Mouse (Mus musculus) lung, embryonic 14.5 days (tissue): Measurements from ENCODE around the gene Fzd2. TPM values are rescaled to one million over a fixed set of nuclear protein-coding genes. Genes with fewer than 3 reads are reported as not detected.

ENCODE experiments used
- ATAC-seq: fragments of 200-750 bp; cut with Nextera tagmentation; 2 replicates; pipeline ENCODE4 v1.8.0; 2017; ENCODE audit warnings: mild to moderate bottlenecking, moderate TSS enrichment, moderate library complexity; ENCODE audit not compliant: insufficient read depth
- DNase-seq: peaks from one replicate; pipeline ENCODE4 v3.0.0-alpha.2; 2015
- H3K27ac ChIP-seq: fragments of 300-500 bp; sonication (generic); 2 replicates; pipeline ENCODE4 v1.5.1; 2014; ENCODE audit warnings: low read depth, mild to moderate bottlenecking, moderate library complexity
- H3K27me3 ChIP-seq: fragments of 300-500 bp; sonication (generic); 2 replicates; pipeline ENCODE4 v1.6.1; 2014; ENCODE audit warnings: low read length, control low read depth; ENCODE audit not compliant: insufficient read depth
- H3K36me3 ChIP-seq: fragments of 300-500 bp; sonication (generic); 2 replicates; pipeline ENCODE4 v1.6.1; 2014; ENCODE audit warnings: control low read depth; ENCODE audit not compliant: insufficient read depth
- H3K4me1 ChIP-seq: fragments of 300-500 bp; sonication (generic); 2 replicates; pipeline ENCODE4 v1.6.1; 2014; ENCODE audit warnings: antibody characterized with exemption, control low read depth; ENCODE audit not compliant: insufficient read depth
- H3K4me2 ChIP-seq: fragments of 300-500 bp; sonication (generic); 2 replicates; pipeline ENCODE4 v1.6.1; 2014; ENCODE audit warnings: mild to moderate bottlenecking
- H3K4me3 ChIP-seq: fragments of 300-500 bp; sonication (generic); 2 replicates; pipeline ENCODE4 v1.5.1; 2014; ENCODE audit warnings: low read depth, low read length
- H3K9ac ChIP-seq: fragments of 300-500 bp; sonication (generic); 2 replicates; pipeline ENCODE4 v1.6.1; 2014
- H3K9me3 ChIP-seq: fragments of 300-500 bp; sonication (generic); 2 replicates; pipeline ENCODE4 v1.6.1; 2016; ENCODE audit warnings: low read depth, low read length, control low read depth
- CTCF ChIP-seq: IDR thresholded peaks from 2 replicates; pipeline ENCODE4 v1.5.1; 2016; ENCODE audit warnings: antibody characterized with exemption, low read depth
- WGBS: fragments of 180-500 bp; shearing (Covaris S2); extraction: QIAGEN DNeasy Blood & Tissue Kit; methylation state at CpG from one replicate; pipeline ENCODE4 v1.1.7; 2014; 5-methylcytosine and 5-hydroxymethylcytosine counted together
- polyA plus RNA-seq: library from polyadenylated mRNA; unstranded; fragments of >200 nt; fragmentation: Nextera tagmentation; extraction: Ambion mirVana; gene quantifications from 2 replicates; pipeline ENCODE4 v1.2.1, GENCODE M21; 2014

Gene Fzd2
- polyA plus RNA-seq, 1 experiment from 2014 or later = 42.9 TPM

GRCm38 (mm10) chr11:102608691-102609090, 4.5 kb downstream of the Fzd2 start:
- no peak for TF ChIP-seq CTCF
- Histone ChIP-seq H3K4me3 (peak overlapping the region; percentile 89), H3K4me2 (peak overlapping the region; percentile 80), H3K27ac (peak overlapping the region; percentile 6; the same call in 1 of the 2 replicates), H3K36me3 (peaks cover 7% of the 10 kb centered on the region), H3K9me3 (no peaks in the 10 kb centered on the region), H3K27me3 (no peaks in the 10 kb centered on the region; the same call in 1 of the 2 replicates), H3K4me1 (peaks cover 20% of the 10 kb centered on the region), H3K9ac (0 out of 2 replicates have a peak overlapping the region, but pooled peaks have one; percentile 10)
- ATAC-seq = no peak
- 23% methylated on average over 4 of the region's 4 CpGs for whole genome bisulfite sequencing
- DNase-seq = no peak

DNA sequence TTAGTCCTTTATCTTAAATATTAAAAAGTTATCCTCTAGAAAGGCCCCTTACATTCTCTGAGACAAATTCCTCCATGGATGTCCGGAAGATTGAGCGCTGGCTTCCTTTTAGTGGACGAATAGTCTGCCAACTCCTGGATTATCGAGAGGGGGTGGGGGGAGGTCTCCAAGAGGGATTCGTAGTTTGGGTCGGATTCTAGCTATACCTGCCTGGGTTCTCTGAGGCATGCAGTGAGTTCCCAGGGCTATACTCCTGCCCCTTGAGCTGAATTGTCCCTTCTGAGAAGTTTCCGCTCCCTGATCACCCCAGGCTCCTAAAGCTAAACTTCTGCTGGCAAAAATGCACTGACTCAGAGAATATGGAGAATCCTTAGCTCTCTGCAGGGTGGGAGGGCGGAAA, 5.3 kb downstream of the Fzd2 start:
- H3K27me3 ChIP-seq = no peaks in the 10 kb centered on the region; the same call in 1 of the 2 replicates
- DNase-seq = no peak
- WGBS = 41% methylated on average over 8 of the region's 8 CpGs
- TF ChIP-seq CTCF = no peak
- H3K4me3 ChIP-seq = no peak overlapping the region
- no peaks in the 10 kb centered on the region for H3K9me3 ChIP-seq
- H3K4me2 ChIP-seq = peak overlapping the region; percentile 80
- H3K27ac ChIP-seq = peak overlapping the region; percentile 6; the same call in 1 of the 2 replicates
- H3K9ac ChIP-seq = peak overlapping the region; percentile 10; the same call in 1 of the 2 replicates
- peaks cover 7% of the 10 kb centered on the region for H3K36me3 ChIP-seq
- no peak for ATAC-seq
- H3K4me1 ChIP-seq = peaks cover 20% of the 10 kb centered on the region

DNA sequence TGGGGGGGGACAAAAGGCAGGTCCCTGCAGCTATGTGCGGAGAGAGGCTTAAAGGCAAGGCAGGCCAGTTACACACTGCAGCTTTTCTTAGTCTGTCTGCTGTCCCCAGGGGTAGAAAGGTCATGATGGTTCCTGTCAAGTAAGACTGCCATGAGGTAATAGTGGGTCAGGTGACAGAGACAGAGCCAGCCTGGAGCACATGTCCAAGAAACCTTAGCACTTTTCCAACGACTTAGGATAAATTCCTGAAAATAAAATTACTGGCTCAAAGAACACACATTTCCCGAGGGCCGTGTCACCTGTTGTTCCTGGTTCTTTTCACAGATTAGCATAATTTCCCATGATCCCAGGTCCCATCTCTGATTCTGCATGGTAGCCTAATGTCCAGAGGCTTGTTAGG, 6.1 kb downstream of the Fzd2 start:
- Histone ChIP-seq H3K4me2 (no peak overlapping the region), H3K27me3 (no peaks in the 10 kb centered on the region; the same call in 1 of the 2 replicates), H3K4me1 (peaks cover 20% of the 10 kb centered on the region), H3K27ac (peak overlapping the region; percentile 70; the same call in 1 of the 2 replicates), H3K9me3 (no peaks in the 10 kb centered on the region), H3K9ac (no peak overlapping the region), H3K36me3 (peaks cover 7% of the 10 kb centered on the region), H3K4me3 (no peak overlapping the region)
- TF ChIP-seq CTCF = no peak
- ATAC-seq = no peak
- DNase-seq = no peak
- 35% methylated on average over 4 of the region's 4 CpGs for WGBS

DNA sequence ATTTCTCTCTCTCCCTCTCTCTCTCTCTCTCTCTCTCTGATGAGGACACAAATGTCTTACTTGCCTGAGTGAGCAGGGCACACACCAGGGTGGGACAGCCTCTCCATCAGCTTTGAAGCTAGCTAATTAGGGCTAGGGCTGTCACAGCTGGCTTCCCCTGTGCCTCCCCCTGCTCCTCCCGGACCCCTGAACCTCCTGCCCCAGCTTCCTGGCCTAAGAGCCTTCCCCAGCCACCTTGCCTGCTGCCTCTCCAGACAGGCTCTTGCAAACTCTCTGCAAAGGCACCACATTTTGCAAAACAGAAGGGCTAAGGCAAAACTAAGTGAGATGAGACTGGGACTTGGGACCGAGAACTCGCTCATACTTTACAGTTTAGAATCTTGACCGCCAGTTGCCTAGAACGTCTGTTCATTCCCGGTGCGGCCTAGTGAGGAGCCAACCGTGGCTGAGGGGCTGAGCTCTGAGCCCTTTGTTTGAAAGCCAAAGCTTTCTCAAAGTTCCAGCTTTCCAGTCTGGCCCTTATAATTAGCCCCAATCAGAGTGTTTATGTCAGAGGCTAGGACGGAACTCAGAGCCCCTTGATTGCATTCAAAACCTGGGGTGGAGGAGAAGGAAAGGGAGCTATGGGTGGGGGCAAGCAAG, 6.6 kb downstream of the Fzd2 start:
- peak; percentile 61 for DNase-seq
- WGBS = 21% methylated on average over 9 of the region's 9 CpGs
- Histone ChIP-seq H3K27me3 (no peaks in the 10 kb centered on the region), H3K27ac (peak overlapping the region; percentile 70), H3K9me3 (no peaks in the 10 kb centered on the region), H3K36me3 (peaks cover 4% of the 10 kb centered on the region), H3K4me3 (no peak overlapping the region), H3K4me2 (no peak overlapping the region; the same call in 1 of the 2 replicates), H3K4me1 (peaks cover 20% of the 10 kb centered on the region), H3K9ac (no peak overlapping the region)
- no peak for TF ChIP-seq CTCF
- ATAC-seq = no peak

- Histone ChIP-seq H3K36me3 (no peaks in the 10 kb centered on the region), H3K9ac (no peak overlapping the region), H3K4me1 (peaks cover 20% of the 10 kb centered on the region), H3K4me2 (no peak overlapping the region), H3K9me3 (no peaks in the 10 kb centered on the region), H3K27ac (peak overlapping the region; percentile 70; the same call in 1 of the 2 replicates), H3K27me3 (no peaks in the 10 kb centered on the region), H3K4me3 (no peak overlapping the region)
- no peak for TF ChIP-seq CTCF
- ATAC-seq (no peak), DNase-seq (no peak)
- 25% methylated on average over 6 of the region's 6 CpGs for WGBS
Observed at GRCm38 (mm10) chr11:102611317-102611705, 7.1 kb downstream of the Fzd2 start.

DNA sequence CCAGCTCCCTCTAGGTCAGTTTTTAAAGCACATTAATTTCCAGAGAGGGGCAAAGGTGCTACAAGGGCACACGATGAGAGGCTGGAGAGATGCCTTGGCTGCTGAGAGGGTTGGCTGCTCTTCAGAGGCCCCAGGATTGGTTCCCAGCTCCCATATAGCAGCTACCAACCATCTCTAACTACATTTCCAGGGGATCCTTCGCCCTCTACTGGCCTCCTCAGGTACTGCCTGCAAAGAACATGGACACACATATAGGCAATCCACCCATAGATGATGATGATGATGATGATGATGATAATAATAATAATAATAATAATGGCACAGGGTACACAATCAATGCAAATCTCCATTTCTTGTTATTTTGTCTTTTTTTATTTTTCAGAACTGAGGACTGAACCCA, 15.3 kb downstream of the Fzd2 start:
- H3K27ac ChIP-seq = no peak overlapping the region
- 0 out of 2 replicates have a peak, but pooled peaks cover 6% of the 10 kb centered on the region for H3K36me3 ChIP-seq
- peak; percentile 32 for TF ChIP-seq CTCF
- WGBS = 64% methylated on average over 2 of the region's 2 CpGs
- DNase-seq (no peak), ATAC-seq (no peak)
- H3K4me1 ChIP-seq = peaks cover 12% of the 10 kb centered on the region
- H3K4me3 ChIP-seq = no peak overlapping the region
- peaks cover 4% of the 10 kb centered on the region; the same call in 1 of the 2 replicates for H3K9me3 ChIP-seq
- no peaks in the 10 kb centered on the region for H3K27me3 ChIP-seq
- no peak overlapping the region for H3K9ac ChIP-seq
- no peak overlapping the region for H3K4me2 ChIP-seq

DNA sequence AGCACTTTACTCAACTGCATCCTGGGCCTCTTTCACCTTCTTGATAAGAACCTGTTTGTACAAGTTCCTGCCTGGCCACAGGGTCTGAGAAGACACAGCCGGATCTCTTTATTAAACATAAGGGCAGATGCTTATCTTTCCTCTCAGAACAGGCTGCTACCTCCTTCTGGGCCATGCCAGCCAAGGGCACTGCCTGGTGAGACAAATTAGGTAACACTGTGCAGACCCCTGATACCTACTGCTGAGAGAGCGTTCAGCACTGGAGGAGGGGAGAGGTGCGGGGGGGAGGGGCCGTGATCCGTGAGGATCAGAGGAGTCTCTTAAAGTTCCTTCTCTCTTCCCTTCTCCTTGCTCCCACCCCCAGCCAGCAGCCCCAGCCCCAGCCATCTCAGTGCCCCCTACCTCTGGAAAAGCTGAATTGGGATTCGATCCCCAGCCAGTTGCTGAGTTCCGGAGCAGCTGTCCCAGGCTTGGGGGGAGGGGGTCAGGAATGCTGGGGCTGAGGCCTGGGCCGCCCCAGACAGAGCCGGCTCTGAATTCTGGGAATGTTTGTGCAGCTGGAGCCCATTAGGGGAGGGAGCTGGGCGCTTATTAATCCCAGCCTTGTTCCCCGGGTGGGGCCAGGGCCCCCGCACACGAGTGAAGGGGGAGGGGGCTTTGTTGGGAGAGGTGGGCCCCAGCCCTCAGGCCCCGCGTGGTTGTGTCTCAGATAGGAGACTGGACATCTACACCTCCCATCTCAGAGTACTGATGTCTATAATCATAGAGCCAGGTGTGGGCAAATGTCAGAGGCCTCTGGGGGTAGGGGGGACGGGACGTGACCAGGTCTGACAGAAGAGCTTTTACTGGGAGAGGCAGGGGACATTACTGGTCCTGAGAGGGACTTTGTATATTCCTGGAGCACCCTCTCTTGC, 19.9 kb downstream of the Fzd2 start:
- Histone ChIP-seq H3K27me3 (no peaks in the 10 kb centered on the region), H3K9me3 (peaks cover 4% of the 10 kb centered on the region; the same call in 1 of the 2 replicates), H3K36me3 (no peaks in the 10 kb centered on the region), H3K27ac (peak overlapping the region; percentile 94), H3K4me3 (peak overlapping the region; percentile 23), H3K4me2 (peak overlapping the region; percentile 53), H3K4me1 (peaks cover 28% of the 10 kb centered on the region), H3K9ac (peak overlapping the region; percentile 48)
- DNase-seq = peak; percentile 87
- 7% methylated on average over 17 of the region's 17 CpGs for WGBS
- TF ChIP-seq CTCF = no peak
- peak; percentile 91 for ATAC-seq
